Mouse (Mus musculus) E14TG2a.4 (cell line): ENCODE measurements at regions not wholly inside any gene's neighbourhood (a gene's known extent, or its start where the extent isn't known, plus 50 kb on each side); places are given as distances from the start of the nearest gene placed in this dataset.

Source experiments
- H3K27me3 ChIP-seq: 2 replicates; pipeline ENCODE4 v1.6.1; 2014; ENCODE audit warnings: low read length, control low read depth; ENCODE audit not compliant: insufficient read depth
- H3K36me3 ChIP-seq: 2 replicates; pipeline ENCODE4 v1.6.1; 2014; ENCODE audit warnings: low read length, control low read depth; ENCODE audit not compliant: insufficient read depth
- H3K4me1 ChIP-seq: replicated peaks from 2 replicates; pipeline ENCODE4 v1.6.1; 2014; ENCODE audit warnings: low read depth, low read length, control low read depth
- H3K4me3 ChIP-seq: replicated peaks from 2 replicates; pipeline ENCODE4 v1.5.1; 2014; ENCODE audit warnings: mild to moderate bottlenecking, low read length
- H3K9me3 ChIP-seq: 2 replicates; pipeline ENCODE4 v1.6.1; 2014; ENCODE audit warnings: low read length, control low read depth
- CTCF ChIP-seq: conservative IDR thresholded peaks from 2 replicates; pipeline ENCODE4 v1.5.1; 2014; ENCODE audit warnings: low read length
- NANOG ChIP-seq: IDR thresholded peaks from 2 replicates; pipeline ENCODE4 v1.6.1; 2014; ENCODE audit warnings: borderline replicate concordance, low read length, mixed read lengths
- POU5F1 ChIP-seq: IDR thresholded peaks from 2 replicates; pipeline ENCODE4 v1.6.1; 2014; ENCODE audit warnings: low read length, borderline replicate concordance

GRCm38 (mm10) chr15:63479270-63479805, 365.6 kb downstream of the Gsdmc2 start:
- Histone ChIP-seq H3K4me3 (no peak overlapping the region), H3K36me3 (no peaks in the 10 kb centered on the region), H3K9me3 (peaks cover 4% of the 10 kb centered on the region; the same call in 1 of the 2 replicates), H3K27me3 (no peaks in the 10 kb centered on the region), H3K4me1 (no peaks in the 10 kb centered on the region)
- no peak for TF ChIP-seq NANOG
- no peak for TF ChIP-seq POU5F1
- TF ChIP-seq CTCF, result no peak

- Histone ChIP-seq H3K36me3 (no peaks in the 10 kb centered on the region), H3K4me1 (no peaks in the 10 kb centered on the region), H3K9me3 (no peaks in the 10 kb centered on the region), H3K27me3 (no peaks in the 10 kb centered on the region), H3K4me3 (no peak overlapping the region)
- no peak for TF ChIP-seq POU5F1
- TF ChIP-seq CTCF, result no peak
- TF ChIP-seq NANOG, result no peak
These were observed 378.1 kb downstream of the Gsdmc2 start for GRCm38 (mm10) chr15:63466916-63467315.

DNA sequence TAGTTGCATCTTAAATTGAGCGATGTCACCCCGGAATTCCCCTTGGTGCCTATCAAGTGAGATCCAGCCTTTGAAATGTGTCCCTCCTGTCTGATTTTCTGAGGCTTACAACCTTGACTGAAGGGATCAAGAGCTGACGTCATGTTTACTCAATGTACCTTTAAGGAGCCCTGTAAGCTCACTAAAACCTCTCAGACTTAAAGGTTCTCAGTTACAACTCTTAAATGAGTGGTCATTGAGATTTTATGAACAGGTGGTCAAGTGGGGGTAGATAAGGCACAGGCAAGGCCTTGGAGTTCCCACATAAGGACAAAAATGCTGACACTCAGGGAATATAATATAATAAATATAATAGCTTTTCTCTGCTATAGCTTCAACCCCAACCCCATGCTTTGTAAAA, 392.4 kb downstream of the Gsdmc2 start:
- no peaks in the 10 kb centered on the region for H3K36me3 ChIP-seq
- TF ChIP-seq POU5F1 (no peak), NANOG (no peak), CTCF (no peak)
- no peaks in the 10 kb centered on the region for H3K27me3 ChIP-seq
- no peak overlapping the region for H3K4me3 ChIP-seq
- H3K9me3 ChIP-seq, result no peaks in the 10 kb centered on the region
- H3K4me1 ChIP-seq, result no peaks in the 10 kb centered on the region

DNA sequence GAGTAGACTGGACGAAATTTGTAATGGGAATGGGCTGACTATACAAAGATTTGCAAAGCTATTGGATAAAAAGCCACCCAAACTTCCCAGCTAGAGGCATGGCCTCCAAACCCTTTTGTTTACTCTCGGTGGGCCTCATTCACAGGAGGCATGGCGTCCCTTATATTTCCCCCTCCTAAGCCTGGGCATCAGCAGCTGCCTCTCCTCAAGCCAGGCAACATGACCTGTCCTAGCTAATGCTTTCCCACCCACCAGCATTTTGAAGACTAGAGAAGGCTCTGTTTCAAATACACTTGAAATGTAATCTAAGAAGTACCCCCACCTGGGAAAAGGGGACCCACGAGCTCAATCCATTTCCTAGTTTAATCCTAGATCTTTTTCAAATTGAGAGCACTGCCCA, 398.7 kb downstream of the Gsdmc2 start:
- Histone ChIP-seq H3K36me3 (no peaks in the 10 kb centered on the region), H3K27me3 (no peaks in the 10 kb centered on the region), H3K4me3 (no peak overlapping the region), H3K4me1 (no peaks in the 10 kb centered on the region), H3K9me3 (peaks cover 8% of the 10 kb centered on the region)
- TF ChIP-seq CTCF, result no peak
- TF ChIP-seq POU5F1, result no peak
- TF ChIP-seq NANOG, result no peak

DNA sequence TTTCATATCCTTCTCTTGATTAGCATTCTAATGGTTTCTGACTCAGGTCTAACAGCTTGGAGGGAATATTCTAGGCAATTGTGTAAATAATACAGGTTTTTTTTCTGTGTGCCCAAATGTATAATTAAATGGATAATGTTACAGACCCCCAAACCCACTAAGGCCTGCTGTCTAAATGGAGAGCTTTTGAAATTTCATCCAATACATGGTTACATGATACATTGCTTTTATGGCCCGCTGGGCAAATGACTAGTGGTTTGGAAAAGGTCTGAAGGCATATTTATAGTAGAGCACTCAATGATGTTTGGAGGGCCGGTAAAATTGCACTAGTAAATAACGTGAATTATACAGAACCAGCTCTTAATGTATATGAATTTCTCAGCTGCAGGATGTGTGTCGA, 400.0 kb downstream of the Gsdmc2 start:
- Histone ChIP-seq H3K4me1 (no peaks in the 10 kb centered on the region), H3K27me3 (no peaks in the 10 kb centered on the region), H3K9me3 (peaks cover 21% of the 10 kb centered on the region), H3K4me3 (no peak overlapping the region), H3K36me3 (no peaks in the 10 kb centered on the region)
- TF ChIP-seq NANOG, result no peak
- TF ChIP-seq POU5F1, result no peak
- no peak for TF ChIP-seq CTCF

DNA sequence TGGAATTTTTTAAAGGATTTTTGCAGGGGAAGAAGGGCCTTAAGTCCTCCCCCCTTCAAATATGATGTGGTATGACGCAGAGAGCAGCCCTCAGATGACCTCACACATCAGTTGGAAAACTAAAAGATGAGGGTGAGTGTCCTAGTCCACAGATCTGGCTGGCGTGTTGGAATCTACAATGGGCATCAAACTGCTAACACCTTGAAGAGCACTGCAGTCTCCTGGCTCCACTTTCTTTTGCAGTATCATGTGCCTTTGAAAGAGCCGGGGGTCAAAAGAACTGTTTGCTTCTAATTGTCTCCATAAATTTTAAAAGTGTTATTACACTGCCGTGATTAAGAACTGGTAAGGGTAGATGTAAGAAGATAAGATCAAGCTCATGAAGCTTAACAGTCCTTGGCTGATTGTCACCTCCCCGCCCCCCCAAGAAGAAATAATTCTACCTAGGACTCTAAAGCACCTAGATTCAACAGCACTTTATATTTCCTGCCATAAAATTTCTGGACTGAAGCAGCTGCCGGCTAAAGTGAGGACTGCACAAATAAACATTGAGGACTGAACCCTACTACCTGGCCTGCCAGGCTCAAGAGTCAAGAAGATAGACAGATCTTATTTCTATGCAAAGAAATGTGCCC, 402.7 kb downstream of the Gsdmc2 start:
- Histone ChIP-seq H3K27me3 (no peaks in the 10 kb centered on the region), H3K4me1 (no peaks in the 10 kb centered on the region), H3K9me3 (peaks cover 21% of the 10 kb centered on the region), H3K4me3 (no peak overlapping the region), H3K36me3 (no peaks in the 10 kb centered on the region)
- TF ChIP-seq CTCF, result no peak
- TF ChIP-seq POU5F1, result no peak
- no peak for TF ChIP-seq NANOG

DNA sequence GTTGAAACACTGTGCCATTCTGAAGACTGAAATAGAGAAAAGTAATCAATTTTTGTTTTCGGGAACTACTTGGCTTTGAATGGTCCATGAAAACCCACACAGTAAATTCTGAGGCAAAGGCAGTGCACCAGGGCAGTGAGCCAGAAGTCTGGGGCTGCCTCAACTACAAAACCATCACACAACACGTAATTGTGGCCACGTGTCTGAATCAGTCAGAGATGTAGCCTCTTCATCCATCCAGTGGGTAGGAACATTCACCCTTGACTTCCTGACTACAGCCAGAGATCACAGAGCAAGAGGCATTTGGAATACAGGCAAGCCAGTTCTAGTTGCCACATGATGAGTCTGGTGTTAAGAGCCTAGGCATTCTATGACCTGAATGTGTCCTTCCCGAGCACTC, 432.3 kb downstream of the Gsdmc2 start:
- H3K27me3 ChIP-seq, result no peaks in the 10 kb centered on the region
- no peak overlapping the region for H3K4me3 ChIP-seq
- no peak for TF ChIP-seq CTCF
- no peak for TF ChIP-seq NANOG
- no peak for TF ChIP-seq POU5F1
- no peaks in the 10 kb centered on the region for H3K4me1 ChIP-seq
- H3K36me3 ChIP-seq, result no peaks in the 10 kb centered on the region
- H3K9me3 ChIP-seq, result no peaks in the 10 kb centered on the region

- no peaks in the 10 kb centered on the region for H3K4me1 ChIP-seq
- no peaks in the 10 kb centered on the region for H3K36me3 ChIP-seq
- no peaks in the 10 kb centered on the region; the same call in 1 of the 2 replicates for H3K27me3 ChIP-seq
- no peaks in the 10 kb centered on the region for H3K9me3 ChIP-seq
- TF ChIP-seq CTCF, result no peak
- TF ChIP-seq NANOG, result no peak
- TF ChIP-seq POU5F1, result no peak
- H3K4me3 ChIP-seq, result no peak overlapping the region
These were observed 433.2 kb downstream of the Gsdmc2 start for GRCm38 (mm10) chr15:63411771-63412118.

- Histone ChIP-seq H3K4me3 (no peak overlapping the region), H3K9me3 (no peaks in the 10 kb centered on the region)
- TF ChIP-seq NANOG (no peak), CTCF (no peak), POU5F1 (no peak)
These were observed 433.8 kb downstream of the Gsdmc2 start for GRCm38 (mm10) chr15:63410994-63411770.

More at GRCm38 (mm10) chr15:63410994-63411770, 433.8 kb downstream of the Gsdmc2 start:
- H3K4me1 ChIP-seq, result no peaks in the 10 kb centered on the region
- H3K27me3 ChIP-seq, result no peaks in the 10 kb centered on the region; the same call in 1 of the 2 replicates
- no peaks in the 10 kb centered on the region for H3K36me3 ChIP-seq
